Mouse (Mus musculus) adrenal gland, adult (tissue): Measurements from ENCODE around the gene Nhsl1.

Experiments
- DNase-seq, 2 experiments: peaks; one replicate each; pipeline ENCODE4 v3.0.0; 2022 to 2023; ENCODE audit warnings: low spot score in 1 of 2; ENCODE audit not compliant: inconsistent age in 2 of 2

Gene Nhsl1

GRCm38 (mm10) chr10:18394270-18394669 lies 75.5 kb downstream of the Nhsl1 start:
- DNase-seq = no peak

- peak in 1 of 2 experiments; percentile 31 for DNase-seq
Observed at GRCm38 (mm10) chr10:18400089-18400644, 81.4 kb downstream of the Nhsl1 start.

- DNase-seq = no peak
Observed at GRCm38 (mm10) chr10:18400998-18401397, 82.2 kb downstream of the Nhsl1 start.

- DNase-seq = no peak
Observed at GRCm38 (mm10) chr10:18403992-18404391, 85.2 kb downstream of the Nhsl1 start.

- no peak for DNase-seq
Observed at GRCm38 (mm10) chr10:18404679-18405078, 85.9 kb downstream of the Nhsl1 start.

- DNase-seq = peak; percentile 79 to 91
Observed at GRCm38 (mm10) chr10:18407062-18407830, 88.5 kb downstream of the Nhsl1 start.

- DNase-seq = no peak
Observed at GRCm38 (mm10) chr10:18408128-18408527, 89.3 kb downstream of the Nhsl1 start.

- DNase-seq = no peak
Observed at GRCm38 (mm10) chr10:18408635-18409034, 89.8 kb downstream of the Nhsl1 start.

- no peak for DNase-seq
Observed at GRCm38 (mm10) chr10:18409068-18409467, 90.3 kb downstream of the Nhsl1 start.

- no peak for DNase-seq
Observed at GRCm38 (mm10) chr10:18411266-18411665, 92.5 kb downstream of the Nhsl1 start.

GRCm38 (mm10) chr10:18415946-18416345 lies 97.2 kb downstream of the Nhsl1 start:
- no peak for DNase-seq

GRCm38 (mm10) chr10:18418160-18418559 lies 99.4 kb downstream of the Nhsl1 start:
- DNase-seq = no peak

- no peak for DNase-seq
Observed at GRCm38 (mm10) chr10:18419508-18419907, 100.7 kb downstream of the Nhsl1 start.

- no peak for DNase-seq
Observed at GRCm38 (mm10) chr10:18420259-18421000, 101.6 kb downstream of the Nhsl1 start.

- DNase-seq = no peak
Observed at GRCm38 (mm10) chr10:18422968-18423367, 104.2 kb downstream of the Nhsl1 start.

GRCm38 (mm10) chr10:18423557-18423956 lies 104.8 kb downstream of the Nhsl1 start:
- DNase-seq = no peak

GRCm38 (mm10) chr10:18427866-18428265 lies 109.1 kb downstream of the Nhsl1 start:
- DNase-seq = no peak

- no peak for DNase-seq
Observed at GRCm38 (mm10) chr10:18429533-18429932, 110.7 kb downstream of the Nhsl1 start.

- DNase-seq = no peak
Observed at GRCm38 (mm10) chr10:18430141-18430540, 111.4 kb downstream of the Nhsl1 start.

GRCm38 (mm10) chr10:18430973-18431372 lies 112.2 kb downstream of the Nhsl1 start:
- DNase-seq = peak; percentile 60 to 82

- no peak for DNase-seq
Observed at GRCm38 (mm10) chr10:18431546-18431945, 112.8 kb downstream of the Nhsl1 start.

GRCm38 (mm10) chr10:18435454-18435853 lies 116.7 kb downstream of the Nhsl1 start:
- no peak for DNase-seq
